ENCODE assay signal across 8 mouse cellular contexts in genomic region chrX:73921823-73922549, GRCm38 (mm10). TPM values are rescaled to one million over a fixed set of nuclear protein-coding genes. Genes with fewer than 3 reads are reported as not detected.
DNase-seq lines count a peak whose midpoint lies in the region; ATAC-seq and TF ChIP-seq lines count a peak whose summit lies in the region.

TSS of gene Arhgap4 (minus strand) at chrX:73921870.
TSS of gene Naa10 (minus strand) at chrX:73921944.

- no peaks in the 10 kb centered on the region for H3K9me3 ChIP-seq in forebrain, embryonic 13.5 days (replicated peaks)
- H3K9me3 ChIP-seq in neural tube, embryonic 15.5 days (replicated peaks) = no peaks in the 10 kb centered on the region

- 27% methylated on average over 41 of the region's 43 CpGs for WGBS in forebrain, embryonic 13.5 days
- 16% methylated on average over 43 of the region's 43 CpGs for WGBS in neural tube, embryonic 15.5 days
- WGBS in thymus, adult 2 months = 1% methylated on average over 42 of the region's 43 CpGs

- peak within 1 kb of the TSS; percentile 67 for H3K4me2 ChIP-seq in forebrain, embryonic 13.5 days
- H3K4me2 ChIP-seq in neural tube, embryonic 15.5 days = peak within 1 kb of the TSS; percentile 70

- TF ChIP-seq POLR2A in thymus, adult 2 months (IDR thresholded peaks at IDR 0.05; ENCODE audit: control insufficient read depth, extremely low read depth, insufficient read depth, low read length, poor library complexity) = peak; percentile 27; the same call in 1 of the 2 replicates

- peak within 1 kb of the TSS; percentile 56 for H3K4me3 ChIP-seq in forebrain, embryonic 13.5 days
- peak within 1 kb of the TSS; percentile 56 for H3K4me3 ChIP-seq in neural tube, embryonic 15.5 days (replicated peaks)
- peak within 1 kb of the TSS; percentile 99 for H3K4me3 ChIP-seq in thymus, adult 2 months (ENCODE audit: control insufficient read depth, insufficient read depth, low read length)

- ATAC-seq in cerebellum, adult (ENCODE audit: insufficient number of reproducible peaks, low FRiP score, low TSS enrichment) = peak; percentile 97
- peak; percentile 99 for ATAC-seq in forebrain, embryonic 13.5 days
- ATAC-seq in neural tube, embryonic 15.5 days (ENCODE audit: low FRiP score) = peak; percentile 99

- no peak for TF ChIP-seq CTCF in thymus, adult 2 months (IDR thresholded peaks at IDR 0.05; ENCODE audit: borderline replicate concordance, control insufficient read depth, extremely low read depth, insufficient read depth, low read length, poor library complexity)

- intact Hi-C loops in heart, postnatal 14 days (cut with DNase I) = loop anchor here (10.0 kb wide), 1 partner anchor 247 kb away; the partner anchor contains the start of gene Slc6a8

- H3K27ac ChIP-seq in forebrain, embryonic 13.5 days = peak within 1 kb of the TSS; percentile 69
- H3K27ac ChIP-seq in neural tube, embryonic 15.5 days (replicated peaks) = peak within 1 kb of the TSS; percentile 82
- peak within 1 kb of the TSS; percentile 91 for H3K27ac ChIP-seq in thymus, adult 2 months (ENCODE audit: control insufficient read depth, insufficient read depth, low read length)

- peaks cover 30% of the 10 kb centered on the region; the same call in 1 of the 2 replicates for H3K36me3 ChIP-seq in forebrain, embryonic 13.5 days (ENCODE audit: poor library complexity, severe bottlenecking)
- no peaks in the 10 kb centered on the region for H3K36me3 ChIP-seq in neural tube, embryonic 15.5 days
- H3K36me3 ChIP-seq in thymus, adult 2 months (ENCODE audit: control insufficient read depth, insufficient read depth, low read length) = peaks cover 15% of the 10 kb centered on the region

- DNase-seq in ES-CJ7 (ENCODE audit: low read depth, low spot score) = peak; percentile 90
- peak; percentile 88 to 90 for DNase-seq in heart, postnatal 14 days
- peak; percentile 86 for DNase-seq in layer of hippocampus, adult 11-12 months (ENCODE audit: low spot score)
- peak; percentile 90 to 93 for DNase-seq in lung, adult 18-20 months
- peak; percentile 78 for DNase-seq in thymus, adult 2 months

- H3K9ac ChIP-seq in forebrain, embryonic 13.5 days = peak within 1 kb of the TSS; percentile 75
- peak within 1 kb of the TSS; percentile 60 for H3K9ac ChIP-seq in neural tube, embryonic 15.5 days (replicated peaks)

- peaks cover 8% of the 10 kb centered on the region for H3K4me1 ChIP-seq in forebrain, embryonic 13.5 days
- peaks cover 10% of the 10 kb centered on the region for H3K4me1 ChIP-seq in neural tube, embryonic 15.5 days
- no peaks in the 10 kb centered on the region for H3K4me1 ChIP-seq in thymus, adult 2 months (replicated peaks; ENCODE audit: control insufficient read depth, insufficient read depth, low read length)

- H3K27me3 ChIP-seq in forebrain, embryonic 13.5 days = no peaks in the 10 kb centered on the region
- no peaks in the 10 kb centered on the region for H3K27me3 ChIP-seq in neural tube, embryonic 15.5 days (replicated peaks)
- no peaks in the 10 kb centered on the region for H3K27me3 ChIP-seq in thymus, adult 2 months (ENCODE audit: control insufficient read depth, insufficient read depth, low read length)

RNA-seq across cellular contexts. Expression of gene Arhgap4, which starts in this region (rescaled TPM):
- polyA plus RNA-seq in forebrain, embryonic 13.5 days (2015; fragmentation: Nextera tagmentation; extraction: Ambion mirVana) = 1.7 and 2.0 TPM in 2 replicates
- total RNA-seq in heart, postnatal 14 days (2021) = 1 to 10 TPM; 2.0 to 4.0 TPM
- polyA plus RNA-seq in neural tube, embryonic 15.5 days (2015; fragmentation: Nextera tagmentation; extraction: Ambion mirVana) = 3.9 and 6.3 TPM in 2 replicates
- polyA plus RNA-seq in thymus, adult 2 months (2012; rRNA removed) = 574 and 583 TPM in 2 replicates

RNA-seq across cellular contexts. Expression of gene Naa10, which starts in this region (rescaled TPM):
- polyA plus RNA-seq in forebrain, embryonic 13.5 days (2015; fragmentation: Nextera tagmentation; extraction: Ambion mirVana) = 127 and 132 TPM in 2 replicates
- 10 to 100 TPM; 54.3 to 59.5 TPM for total RNA-seq in heart, postnatal 14 days (2021)
- polyA plus RNA-seq in neural tube, embryonic 15.5 days (2015; fragmentation: Nextera tagmentation; extraction: Ambion mirVana) = 110 and 123 TPM in 2 replicates
- 82.0 and 102 TPM in 2 replicates for polyA plus RNA-seq in thymus, adult 2 months (2012; rRNA removed)

Comparison
In these comparisons a context has a peak if more than half of its experiments do, and no peak if none do; other contexts are left out.
1. Peak in every context shown above with its lines: DNase-seq, ATAC-seq, H3K4me3 ChIP-seq and H3K27ac ChIP-seq.
2. RNA of gene Arhgap4 (polyA plus RNA-seq): 574 to 583 TPM in thymus, adult 2 months; 3.9 to 6.3 TPM in neural tube, embryonic 15.5 days and 1.7 to 2.0 TPM in forebrain, embryonic 13.5 days; every median in the first group is over 10 times any median in the second.